Mouse (Mus musculus) lung, postnatal 36 days (tissue): Measurements from ENCODE around the gene Tbx6.

Experiments used
- DNase-seq: peaks from one replicate; pipeline ENCODE4 v3.0.0; 2022; ENCODE audit warnings: mixed read lengths

Tbx6 gene

DNA sequence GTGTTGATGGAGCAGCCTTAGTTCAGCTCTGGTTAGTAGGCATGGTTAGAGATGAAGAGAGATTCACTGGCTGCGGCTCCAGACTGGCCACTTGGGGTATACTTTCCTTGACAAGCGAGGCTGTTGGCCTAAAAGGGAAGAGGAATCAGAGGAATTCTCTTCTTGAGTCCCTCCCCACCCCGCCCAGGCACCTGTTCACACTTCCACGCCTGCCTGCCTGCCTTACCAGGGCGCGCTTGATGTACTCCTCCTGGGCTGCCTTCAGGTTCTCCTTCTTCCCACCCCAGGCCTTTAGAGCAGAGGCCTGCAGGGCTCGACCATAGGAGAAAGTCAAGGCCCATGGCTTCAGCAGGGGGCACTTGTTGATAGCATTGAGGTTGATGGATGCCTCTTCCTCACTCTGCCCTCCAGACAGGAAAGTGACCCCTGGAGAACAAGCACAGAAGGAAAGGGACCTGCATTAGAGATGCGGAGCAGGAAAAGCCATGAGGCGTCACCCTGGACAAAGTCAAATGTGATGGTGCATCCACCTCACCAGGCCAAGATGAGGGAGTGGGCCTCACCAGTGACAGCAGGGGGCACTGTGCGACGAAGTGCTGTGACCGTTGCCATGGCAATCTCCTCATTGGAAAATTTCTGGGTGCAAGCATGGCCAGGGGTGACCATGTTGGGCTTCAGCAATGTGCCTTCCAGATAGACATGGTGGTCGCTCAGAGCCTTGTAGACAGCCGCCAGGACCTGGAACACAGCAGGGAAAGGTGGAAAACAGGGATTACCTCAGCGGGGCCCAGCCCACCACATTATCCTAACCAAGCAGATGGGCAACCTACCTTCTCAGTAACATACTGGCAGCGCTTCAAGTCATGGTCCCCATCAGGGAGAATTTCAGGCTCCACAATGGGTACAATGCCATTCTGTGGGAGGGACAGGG, 14.4 kb downstream of the Tbx6 start:
- no peak for DNase-seq

DNA sequence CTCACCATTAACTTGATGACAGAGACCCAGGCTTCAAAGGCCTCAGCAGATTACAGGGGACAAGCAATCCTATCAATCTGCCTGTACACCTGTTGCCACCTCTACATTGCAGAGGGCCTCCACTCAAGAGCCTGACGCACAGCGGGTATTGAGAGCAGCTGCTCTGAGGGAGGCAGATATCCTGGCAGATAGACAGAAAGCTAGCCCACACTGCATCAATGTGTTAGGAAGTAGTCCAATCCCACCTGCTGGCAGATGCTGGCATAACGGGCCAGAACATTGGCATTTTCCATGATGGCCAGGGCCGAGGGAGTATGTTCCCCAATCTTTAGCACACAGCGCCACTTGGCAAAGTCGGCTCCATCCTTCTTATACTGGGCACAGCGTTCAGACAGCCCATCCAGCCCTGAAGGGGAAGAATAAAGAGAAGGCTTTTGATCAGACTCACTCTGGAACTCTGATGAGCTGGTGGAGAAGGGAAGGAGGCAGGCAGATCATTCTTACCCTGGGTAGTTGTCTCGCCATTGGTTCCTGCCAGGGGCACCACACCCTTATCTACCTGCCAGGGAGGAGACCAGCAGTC, 15.2 kb downstream of the Tbx6 start:
- peak; percentile 38 for DNase-seq

DNA sequence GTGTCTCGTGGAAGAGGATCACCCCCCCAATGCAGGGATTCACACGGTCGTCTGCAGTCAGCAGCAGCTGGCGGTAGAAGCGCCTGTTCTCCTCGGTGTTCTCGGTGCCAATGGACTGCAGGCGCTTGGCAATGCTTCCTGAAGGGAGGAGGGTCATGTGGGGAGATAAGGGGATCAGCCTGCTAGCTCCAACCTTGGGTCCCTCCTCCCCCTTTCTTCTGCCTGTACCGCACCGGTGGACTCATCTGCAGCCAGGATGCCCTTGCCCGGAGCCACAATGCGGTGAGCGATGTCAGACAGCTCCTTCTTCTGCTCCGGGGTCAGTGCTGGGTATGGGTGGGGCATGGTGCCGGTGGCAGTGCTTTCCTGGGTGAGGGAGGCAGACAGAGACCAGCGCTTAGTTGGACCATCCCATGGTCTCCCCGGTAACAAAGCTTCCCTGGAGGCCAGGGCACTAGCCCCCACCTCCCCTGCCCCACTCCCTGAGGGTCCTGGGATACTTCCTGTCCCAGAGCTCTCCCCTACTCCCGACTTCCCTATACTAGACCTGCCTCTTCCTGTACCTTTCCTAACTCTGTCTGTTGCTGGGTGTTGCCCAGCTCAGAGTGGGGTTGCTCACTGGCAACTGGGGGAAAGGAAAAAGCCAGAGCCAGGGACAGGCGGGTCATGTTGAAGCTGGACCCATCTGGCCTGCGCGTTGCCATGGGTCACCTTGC, 16.3 kb downstream of the Tbx6 start, which contains the start of gene Fam57b:
Gene Fam57b (plus strand): TSS at position 258 of the 716 bp plus-strand sequence.
- DNase-seq: peak; percentile 49

DNA sequence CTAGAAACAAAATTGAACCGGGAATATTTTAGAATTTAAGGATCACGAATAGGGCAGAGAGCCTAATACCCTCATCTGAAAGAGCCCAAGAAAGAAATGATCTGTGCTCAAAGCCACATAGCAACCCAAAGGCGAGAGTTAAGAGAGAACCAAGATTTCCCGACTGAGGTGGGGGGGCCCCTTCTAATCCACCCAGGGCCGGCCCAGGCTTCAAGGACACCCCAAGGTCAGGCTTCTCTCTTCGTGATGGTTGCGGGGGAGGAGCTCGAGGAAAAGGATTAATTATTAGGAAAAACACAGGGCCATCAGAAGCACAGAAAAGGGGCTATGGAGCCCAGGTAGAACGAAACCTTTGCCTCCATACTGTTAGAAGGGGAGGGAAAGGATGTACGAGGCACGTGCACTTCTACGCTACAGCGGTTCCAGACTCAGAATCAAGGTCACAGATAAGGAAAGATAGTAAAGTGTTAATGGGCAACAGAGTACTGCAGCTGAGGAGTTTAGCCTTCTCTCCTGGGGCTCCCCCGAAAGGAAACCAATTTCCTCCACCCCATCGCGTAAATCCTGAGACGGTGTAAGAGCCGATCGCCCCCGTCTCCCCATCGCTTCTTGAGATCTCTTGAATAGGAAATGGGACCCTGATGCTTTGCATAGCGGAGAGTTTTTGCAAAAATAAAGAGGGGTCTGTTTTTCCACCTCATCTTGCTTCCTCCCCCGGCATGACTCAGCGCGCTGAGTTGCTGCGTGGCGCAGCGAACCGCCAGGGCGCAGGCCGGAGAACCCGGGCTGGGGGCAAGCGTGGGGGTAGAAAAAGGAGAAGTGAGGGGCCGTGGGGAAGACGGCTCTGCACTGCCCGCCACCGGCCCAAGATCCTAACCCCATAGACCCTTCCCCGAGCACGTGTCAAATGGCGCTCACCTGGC, 17.1 kb downstream of the Tbx6 start:
- no peak for DNase-seq

DNA sequence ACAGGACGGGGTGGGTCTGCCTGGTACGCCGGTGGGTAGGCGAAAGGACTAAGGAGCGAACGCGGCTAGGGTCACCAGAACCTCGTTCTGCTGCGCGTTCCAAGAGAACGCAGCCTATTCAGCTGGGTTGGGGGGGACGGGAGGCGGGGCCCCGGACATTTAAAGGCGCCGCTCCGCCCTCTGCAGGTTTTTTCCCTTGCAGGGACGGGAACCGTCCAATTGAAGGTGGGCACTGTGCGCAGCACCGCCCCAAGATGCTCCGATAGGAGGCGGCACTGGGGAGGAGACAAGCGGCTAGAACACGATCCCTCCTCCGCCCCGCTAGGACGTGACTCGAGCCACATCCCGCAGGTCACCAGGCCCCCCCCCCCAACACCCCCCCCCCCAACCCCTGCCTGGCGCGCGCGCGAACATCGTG, 17.8 kb downstream of the Tbx6 start:
- peak; percentile 99 for DNase-seq

DNA sequence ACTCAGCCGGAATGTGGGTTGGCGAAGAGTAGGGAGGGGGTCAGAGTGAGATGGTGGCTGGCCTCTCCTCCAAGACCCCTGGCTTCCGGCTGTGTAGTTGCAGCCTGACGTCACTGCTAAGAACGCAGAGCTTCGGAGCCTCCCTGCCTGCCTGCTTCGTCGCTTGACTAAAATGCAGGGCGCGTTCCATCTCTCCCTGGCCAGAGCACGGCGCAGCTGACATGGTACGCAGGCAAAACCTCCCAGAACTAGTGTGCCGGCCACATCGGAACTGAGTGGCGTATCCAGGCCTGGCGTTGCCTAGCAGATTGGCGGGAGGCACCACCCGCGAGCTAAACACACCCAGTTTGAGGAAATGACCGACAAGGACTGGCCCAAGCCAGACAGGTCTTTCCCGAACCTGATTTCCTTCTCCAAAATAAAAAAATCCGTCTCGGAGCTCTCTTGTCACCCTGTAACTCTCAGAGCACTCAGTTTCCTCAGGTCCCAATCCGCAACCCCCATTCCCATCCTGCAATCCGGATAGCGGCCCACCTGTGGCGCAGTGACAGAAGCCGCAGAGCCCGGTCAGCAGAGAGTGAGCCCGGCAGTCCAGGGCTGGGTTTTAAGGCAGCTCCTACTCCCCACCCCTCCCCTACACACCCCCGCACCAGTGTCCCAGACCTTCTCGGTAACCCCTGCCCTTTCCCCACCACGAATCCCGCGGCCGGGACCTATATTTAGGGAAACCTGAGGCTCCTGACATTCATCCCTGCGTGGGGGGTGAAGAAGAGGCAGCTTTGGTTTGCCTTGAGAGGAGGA, 18.4 kb downstream of the Tbx6 start:
- DNase-seq: peak; percentile 41

DNA sequence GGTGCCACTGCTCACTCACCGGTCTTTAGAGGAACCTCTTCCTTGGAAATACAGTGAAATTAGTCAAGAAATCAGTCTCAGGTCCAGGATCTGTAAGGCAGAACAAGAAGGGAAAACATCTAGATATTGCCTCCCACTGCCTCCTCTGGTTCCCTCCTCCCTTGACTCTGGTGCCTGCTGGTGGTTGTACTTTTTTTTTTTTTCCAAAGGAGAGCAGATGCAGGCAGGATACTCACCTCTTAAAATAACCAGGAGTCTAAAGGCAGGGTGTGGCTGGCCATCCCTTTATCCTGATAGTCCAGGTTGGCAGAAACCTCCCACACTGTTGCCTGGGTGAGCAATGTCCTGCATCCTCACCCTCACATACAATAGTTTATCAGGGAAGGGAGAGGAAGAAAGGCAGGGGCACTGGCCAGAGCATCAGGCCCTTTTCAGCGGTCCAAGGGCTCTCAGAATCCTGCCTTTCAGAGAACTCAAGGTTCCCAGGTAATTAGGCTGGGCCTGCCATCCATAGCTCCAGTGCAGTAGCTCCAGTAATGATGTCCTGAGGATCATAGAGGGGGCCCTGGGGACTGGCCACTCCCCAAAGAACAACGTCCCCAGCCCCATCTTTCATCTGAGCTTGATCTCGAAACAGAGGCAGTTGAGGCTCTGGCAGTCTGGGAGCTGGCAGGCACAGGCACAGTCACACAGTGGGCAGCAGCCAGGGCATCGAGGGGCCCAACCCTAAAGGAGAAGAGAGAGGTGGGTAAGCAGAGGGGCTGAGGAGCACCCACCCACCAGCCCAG, 19.2 kb downstream of the Tbx6 start:
- DNase-seq: no peak

DNA sequence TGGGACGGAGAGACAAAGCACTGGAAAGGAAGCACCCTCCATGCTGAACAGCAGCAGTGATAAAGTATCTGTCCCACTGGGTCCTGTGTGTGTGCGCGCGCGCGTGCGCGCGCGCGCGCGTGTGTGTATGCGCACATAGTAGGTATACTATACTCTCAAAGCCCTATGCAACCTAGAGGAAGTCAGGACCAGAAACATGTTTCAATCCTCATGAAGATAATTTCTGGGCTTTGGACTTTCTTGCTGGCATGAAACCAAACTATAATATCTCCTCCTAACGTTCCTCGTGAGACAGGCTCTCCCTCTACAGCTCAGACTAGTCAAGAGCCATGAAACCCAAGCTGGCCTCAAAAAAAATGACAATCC, 19.8 kb downstream of the Tbx6 start:
- DNase-seq: no peak

DNA sequence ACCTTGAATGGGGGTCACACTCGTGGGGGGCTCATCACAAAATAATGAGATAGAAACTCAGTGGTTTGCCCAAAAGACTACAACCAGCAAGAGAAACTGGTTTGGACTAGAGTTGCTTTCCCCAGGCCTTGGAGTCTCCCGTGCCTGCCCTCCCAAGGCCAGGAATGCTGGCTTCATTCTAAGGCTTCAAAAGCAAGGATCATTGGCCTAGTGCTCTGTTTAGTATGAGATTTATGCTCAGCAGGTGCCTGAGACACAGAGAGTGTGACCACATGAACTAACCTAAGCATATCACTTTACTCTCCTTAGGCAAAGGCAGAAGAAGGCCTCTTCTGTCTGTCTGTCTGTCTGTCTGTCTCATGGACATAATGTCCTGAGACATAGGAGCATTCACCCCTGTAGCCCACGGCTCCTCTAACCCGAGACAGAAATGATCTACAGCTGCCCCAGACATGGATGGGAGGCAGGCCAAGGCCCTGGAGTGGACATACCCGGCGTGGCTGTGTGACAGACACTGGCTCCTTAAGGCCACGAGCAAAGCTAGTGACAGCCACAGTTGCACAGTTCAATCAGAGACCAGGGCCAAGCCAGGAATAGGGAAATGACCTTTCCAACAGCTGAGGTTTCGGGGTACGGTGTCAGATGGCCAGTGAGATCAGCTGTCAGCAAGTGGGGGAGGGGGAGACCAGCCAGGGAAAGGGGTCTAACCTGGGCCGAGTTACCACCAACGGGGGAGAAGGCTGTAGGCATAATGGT, 21.0 kb downstream of the Tbx6 start:
- no peak for DNase-seq

DNA sequence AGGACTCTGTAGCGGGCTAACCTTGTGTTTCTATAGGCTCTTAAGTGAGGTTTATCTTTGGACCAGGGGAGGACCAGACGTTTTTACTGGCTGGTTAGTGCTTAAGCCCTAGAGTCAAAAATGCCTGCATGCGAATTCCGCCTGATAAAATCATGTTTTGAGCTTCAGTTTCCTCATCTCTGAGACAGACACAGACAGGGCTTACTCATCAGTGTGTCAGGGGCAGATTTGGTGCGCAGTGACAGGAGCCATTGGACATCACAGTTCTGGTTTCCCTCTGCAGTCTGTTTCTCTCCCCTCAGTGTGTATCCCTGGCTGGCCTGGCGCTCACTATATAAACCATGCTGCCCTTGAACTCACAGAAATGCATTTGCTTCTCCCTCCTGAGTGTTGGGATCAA, 21.9 kb downstream of the Tbx6 start:
- no peak for DNase-seq

DNA sequence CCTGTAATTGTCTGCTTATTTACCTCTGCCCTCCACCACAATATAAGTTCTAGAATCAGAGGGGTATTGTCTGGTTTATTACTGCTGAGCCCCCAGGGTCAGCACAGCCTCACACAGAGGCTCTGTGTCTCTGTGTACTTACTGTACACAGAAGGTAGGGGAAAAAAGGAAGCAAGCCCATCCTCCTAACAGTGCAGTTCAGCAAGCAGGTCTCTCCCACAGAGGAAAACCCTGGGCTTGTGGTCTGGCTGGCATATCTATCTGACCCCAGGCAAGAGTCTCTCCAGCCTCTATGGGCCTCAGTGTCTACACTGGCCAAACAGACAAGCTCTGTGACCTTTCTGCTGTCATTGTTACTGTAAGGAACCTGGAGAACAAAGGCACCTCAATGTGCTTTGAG, 22.5 kb downstream of the Tbx6 start:
- DNase-seq: no peak

DNA sequence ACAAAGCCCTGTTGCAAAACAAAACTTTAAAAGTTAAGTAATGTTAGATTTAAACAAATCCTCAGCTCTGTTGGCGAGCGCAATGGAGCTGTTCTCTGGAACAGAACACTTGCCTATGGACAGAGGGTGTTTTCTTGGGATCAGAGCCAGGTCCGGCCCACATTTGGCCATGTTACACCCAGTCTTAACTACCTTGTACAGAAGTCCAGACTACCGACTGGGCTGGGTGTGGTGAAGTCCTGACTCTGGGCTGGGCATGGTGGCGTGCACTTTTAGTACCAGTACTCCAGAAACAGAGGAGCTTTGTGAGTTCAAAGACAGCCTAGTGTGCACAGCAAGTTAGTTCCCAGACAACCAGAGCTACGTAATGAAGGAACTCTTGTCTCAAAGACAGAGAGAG, 25.7 kb downstream of the Tbx6 start:
- peak; percentile 85 for DNase-seq

DNA sequence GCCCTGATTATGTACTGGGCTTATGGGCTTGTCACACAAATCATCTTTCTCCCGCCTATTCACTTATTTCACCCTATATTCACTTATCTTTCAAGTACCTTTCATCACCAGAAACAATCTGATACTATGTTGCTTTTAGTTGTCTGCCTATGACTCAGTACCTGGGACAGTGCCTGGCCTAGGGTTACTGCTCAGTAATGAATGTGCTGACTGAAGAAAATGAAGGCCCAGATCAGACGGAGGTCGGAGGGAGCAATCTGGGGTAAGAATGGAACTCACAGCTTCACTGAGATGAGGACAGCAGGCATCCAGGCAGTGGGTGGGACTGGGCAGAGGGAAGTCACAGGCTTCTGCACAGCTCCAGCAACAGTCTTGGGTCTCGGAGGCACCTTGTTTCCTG, 26.1 kb downstream of the Tbx6 start:
- no peak for DNase-seq

DNA sequence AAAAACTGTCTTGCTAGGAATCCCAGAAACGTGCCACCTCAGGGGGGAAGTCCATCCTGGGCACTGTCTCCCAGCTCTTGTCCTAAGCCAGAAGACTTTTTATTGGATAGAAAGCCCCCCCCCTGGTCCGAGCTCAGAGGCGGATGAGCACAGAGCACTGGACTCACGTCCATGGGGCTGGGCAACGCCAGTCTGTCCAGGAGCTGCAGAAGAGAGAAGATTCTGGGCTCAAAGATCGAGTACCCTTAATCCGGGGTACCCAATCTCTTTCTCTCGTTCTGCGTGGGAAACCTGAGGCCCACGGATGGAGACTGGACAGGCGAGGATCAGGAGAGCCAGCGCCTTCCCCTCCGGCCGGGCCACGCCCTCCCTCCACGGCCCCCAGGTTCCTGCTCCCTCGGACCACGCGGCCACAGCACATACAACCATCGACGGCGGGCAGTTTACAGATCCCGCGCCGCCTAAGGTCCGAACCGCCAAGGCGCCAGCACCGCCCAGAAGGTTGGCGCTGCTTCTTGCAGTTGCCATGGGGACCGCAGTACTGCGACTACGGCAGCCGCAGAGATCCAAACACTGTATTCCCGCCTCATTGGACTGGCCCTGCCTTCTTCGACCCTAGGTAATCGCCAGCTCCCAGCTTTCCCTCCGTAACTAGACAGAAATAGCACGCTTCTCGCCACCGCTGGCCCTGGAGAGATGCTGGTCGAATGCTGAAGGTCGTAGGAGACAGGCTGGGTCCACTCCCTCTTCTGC, 27.6 kb downstream of the Tbx6 start:
- DNase-seq: peak; percentile 90

DNA sequence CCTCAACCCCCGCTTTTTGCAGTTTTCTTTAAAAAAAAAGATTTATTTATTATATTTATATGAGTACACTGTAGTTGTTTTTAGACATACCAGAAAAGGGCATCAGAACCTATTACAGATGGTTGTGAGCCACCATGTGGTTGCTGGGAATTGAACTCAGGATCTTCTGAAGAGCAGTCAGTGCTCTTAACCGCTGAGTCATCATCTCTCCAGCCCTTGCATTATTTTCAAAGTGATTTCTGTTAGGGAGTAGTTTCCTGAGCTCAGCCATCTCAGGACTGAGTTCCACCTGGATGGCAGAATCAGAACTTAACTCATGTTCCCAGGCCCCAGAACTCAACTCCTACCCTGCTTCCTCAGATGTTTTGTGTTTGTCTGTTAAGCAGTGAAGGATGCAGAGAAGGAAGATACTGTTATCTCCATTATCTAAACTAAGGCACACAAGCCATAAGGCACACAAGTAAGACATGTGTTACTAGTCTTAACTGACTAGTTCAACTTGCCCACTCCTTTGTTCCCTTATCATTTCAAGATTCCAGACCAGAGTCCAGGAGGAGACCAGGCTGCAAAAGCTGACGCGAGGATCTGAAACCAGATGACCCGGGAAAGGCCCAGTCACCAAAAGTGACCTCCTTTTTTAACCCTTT, 28.6 kb downstream of the Tbx6 start:
- no peak for DNase-seq

DNA sequence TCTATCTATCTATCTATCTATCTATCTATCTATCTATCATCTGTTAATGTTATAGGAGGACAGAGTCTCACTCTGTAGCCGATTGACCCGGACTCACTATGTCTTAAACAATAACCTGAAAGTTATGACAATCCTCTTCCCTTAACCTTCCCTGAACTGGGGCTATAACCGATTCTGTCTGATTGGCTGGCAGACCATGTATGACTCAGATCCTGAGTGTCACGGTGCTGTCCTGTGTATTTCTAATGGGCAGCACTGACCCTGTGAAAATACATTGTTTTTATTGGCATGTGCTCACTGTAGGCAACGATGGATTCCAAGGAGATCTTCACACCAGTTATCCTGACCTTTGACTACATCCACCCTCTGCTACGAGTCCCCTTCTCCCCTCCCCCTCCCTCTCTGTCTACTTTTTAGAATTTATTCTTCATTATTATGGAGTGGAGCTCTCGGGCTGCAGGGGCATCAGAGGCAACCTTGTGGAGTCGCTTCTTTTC, 34.5 kb downstream of the Tbx6 start:
- no peak for DNase-seq

DNA sequence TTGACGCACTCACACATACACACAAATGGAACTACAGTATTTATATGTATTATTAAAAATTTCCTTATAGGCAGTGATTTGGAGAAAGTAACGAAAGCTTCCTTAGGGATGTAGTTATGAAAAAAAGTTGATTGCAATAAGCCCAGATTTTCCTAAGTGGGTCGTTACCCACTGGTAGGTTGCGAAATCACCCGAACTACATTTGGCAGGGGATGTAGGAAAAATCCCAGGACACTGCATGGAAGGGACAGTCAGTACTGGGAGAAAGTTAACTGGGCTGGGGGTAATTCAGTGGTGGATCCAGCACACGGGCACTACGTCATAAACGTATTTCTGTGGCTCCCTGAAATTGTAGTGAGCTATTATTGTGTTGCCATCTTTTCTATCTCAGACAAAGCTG, 35.2 kb downstream of the Tbx6 start:
- peak; percentile 52 for DNase-seq

DNA sequence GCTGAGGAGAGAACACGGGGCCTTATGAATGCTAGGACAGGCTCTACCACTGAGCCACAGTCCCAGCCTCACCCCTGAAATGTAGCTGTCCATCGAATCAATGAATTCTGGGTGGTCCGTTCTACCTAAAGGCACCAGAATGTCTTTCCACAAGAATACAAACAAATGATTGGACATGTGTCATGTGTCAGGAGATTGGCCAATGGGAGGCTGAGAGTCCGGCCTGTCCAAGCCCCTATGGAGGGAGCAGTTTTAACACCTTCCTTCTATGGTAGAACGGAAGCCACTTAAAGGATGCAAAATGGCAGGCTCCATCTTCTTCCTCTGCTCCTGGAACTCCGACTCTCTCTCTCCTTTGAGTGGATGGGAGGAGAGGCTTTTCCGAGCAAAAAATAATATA, 36.3 kb downstream of the Tbx6 start:
- no peak for DNase-seq

DNA sequence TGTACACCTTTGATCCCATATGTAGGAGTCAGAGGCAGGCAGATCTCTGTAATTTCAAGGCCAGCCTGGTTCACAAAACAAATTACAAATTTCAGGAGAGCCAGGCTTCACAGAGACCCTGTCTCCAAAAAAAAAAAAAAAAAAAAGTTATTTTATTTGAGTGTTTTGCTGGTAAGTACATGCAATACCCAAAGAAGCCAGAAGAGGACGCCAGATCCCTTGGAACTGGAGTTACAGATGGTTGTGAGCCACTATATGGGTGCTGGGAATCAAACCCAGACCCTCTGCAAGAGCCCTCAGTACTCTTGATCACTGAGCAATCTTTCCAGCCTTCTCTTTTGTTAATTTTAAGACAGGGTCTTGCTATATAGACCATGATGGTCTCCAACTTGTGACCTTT, 37.5 kb downstream of the Tbx6 start:
- no peak for DNase-seq
